Mouse (Mus musculus) NIH3T3 (cell line): ENCODE data around the gene Olfr11.

Source experiments
- DNase-seq: peaks from one replicate; pipeline ENCODE4 v3.0.0-alpha.2; 2012; ENCODE audit warnings: low read depth

Gene Olfr11

DNA sequence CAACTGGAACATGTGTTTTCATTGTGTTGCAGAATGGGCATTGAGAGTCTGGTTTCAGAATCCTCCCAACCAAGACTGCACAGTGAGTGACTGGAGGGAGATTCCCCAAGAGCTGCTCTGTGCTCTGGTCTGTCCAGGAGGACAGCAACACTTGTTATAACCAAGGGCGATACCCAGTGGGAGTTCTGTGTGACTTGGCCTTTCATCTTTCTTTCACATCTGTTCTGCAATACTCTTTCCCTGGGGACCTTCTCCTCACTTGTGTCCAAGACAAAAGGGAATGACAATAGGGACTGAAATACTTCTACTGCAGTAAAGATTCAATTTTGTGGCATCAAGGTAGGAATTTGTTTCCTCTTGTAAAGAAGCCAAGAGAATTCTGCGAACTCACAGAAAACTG lies at the start of gene Olfr11:
Gene Olfr11 (minus strand): TSS at position 101 of the 400 bp plus-strand sequence.
- DNase-seq, result no peak

DNA sequence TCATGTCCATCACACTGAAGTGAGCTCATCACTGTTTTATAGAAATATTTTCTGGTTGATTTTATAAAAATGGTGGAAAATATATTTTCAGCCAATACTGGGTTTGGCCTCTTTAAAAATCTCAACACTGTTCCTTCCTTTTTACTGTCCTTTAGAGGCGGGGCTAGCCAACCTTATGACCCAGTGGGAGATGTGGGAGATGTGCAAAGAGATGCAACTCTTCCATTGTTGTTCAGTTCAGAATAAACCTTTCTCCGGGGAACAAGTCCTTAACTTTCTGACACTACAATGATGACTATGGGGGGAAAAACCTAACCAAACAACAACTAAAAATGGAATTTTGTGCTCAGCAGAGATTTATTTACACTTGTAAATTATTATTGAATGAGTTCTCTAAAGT lies 35.0 kb upstream of the Olfr11 start, which contains the start of gene Olfr1360:
Gene Olfr1360 (minus strand): TSS at position 101 of the 400 bp plus-strand sequence.
- no peak for DNase-seq

DNA sequence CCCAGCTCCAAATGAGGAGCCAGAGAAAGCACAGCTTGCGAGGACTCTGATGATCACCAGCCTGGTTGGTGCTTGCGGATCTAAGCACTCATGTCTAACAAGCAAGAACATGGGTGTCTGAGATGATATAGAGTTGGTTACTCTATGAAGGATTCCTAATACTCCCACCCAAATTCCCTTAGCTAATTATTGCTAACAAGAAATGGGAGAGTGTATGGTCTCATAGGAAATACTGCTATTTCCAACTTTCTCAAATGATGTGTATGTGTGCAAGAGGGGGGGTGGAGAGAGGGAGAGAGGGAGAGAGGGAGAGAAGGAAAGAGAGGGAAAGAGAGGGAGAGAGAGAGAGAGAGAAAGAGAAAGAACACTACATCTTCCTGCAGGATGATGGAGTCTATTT lies 21.0 kb upstream of the Olfr11 start, which contains the start of gene Olfr1361:
Gene Olfr1361 (minus strand): TSS at position 101 of the 400 bp plus-strand sequence.
- DNase-seq, result no peak

DNA sequence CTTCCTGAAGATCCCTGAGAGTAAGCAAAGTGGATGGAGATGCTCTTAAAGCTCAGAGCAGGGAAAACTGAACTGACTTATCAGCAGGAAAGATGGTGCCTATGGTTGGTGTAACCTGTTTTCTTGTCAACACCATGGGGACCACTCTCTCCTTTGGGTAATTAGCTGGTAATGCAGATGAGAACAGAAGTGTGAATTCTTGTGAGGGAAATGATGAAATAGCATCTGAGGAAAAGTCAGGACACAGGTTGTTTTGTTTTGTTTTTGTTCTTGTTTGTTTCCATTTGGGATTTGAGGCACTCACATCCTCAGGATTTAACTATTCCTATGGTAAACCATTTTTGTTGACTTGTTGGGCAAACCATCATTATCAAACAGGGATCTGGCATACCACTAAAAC lies 28.4 kb downstream of the Olfr11 start, which contains the start of gene Olfr1362:
Gene Olfr1362 (minus strand): TSS at position 101 of the 400 bp plus-strand sequence.
- no peak for DNase-seq

DNA sequence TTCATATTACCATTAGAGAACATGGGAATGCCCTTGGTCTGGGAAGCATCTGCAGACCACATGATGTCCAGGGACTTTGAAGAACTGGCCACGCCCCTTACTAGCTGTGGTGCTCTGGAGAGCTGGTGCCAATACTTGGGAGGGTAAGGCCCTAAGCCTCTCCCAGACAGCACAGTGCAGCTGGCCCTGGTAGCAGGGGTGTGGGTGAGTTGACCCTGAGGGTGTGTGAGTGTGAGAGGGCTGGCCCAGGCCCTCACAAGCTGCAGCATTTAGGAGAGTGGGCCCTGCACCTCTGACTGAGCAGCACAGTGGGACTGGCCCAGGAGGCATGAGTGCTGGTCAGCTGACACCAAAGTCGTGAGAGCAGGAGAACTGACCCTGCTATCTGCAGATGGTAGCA lies 50.7 kb downstream of the Olfr11 start:
- DNase-seq, result no peak
